Mouse (Mus musculus) heart, embryonic 14.5 days (tissue): ENCODE data around the gene Sars2. TPM values are rescaled to one million over a fixed set of nuclear protein-coding genes. Genes with fewer than 3 reads are reported as not detected.

Source experiments
- ATAC-seq: fragments of 200-750 bp; cut with Nextera tagmentation; 2 replicates; pipeline ENCODE4 v1.8.0; 2017; ENCODE audit warnings: low read depth, moderate TSS enrichment; ENCODE audit not compliant: insufficient number of reproducible peaks, insufficient read depth, low FRiP score
- H3K27ac ChIP-seq, 2 experiments: fragments of 200-500 bp in 1 of 2; fragments of 300-500 bp in 1 of 2; sonication (generic) in 1 of 2; replicated peaks in 1 of 2; 2 replicates each; pipeline ENCODE4 v1.5.1; 2012 to 2014; ENCODE audit warnings: low read depth in 2 of 2, low read length in 2 of 2, control low read depth in 1 of 2, mild to moderate bottlenecking in 1 of 2, mixed read lengths in 1 of 2; ENCODE audit not compliant: control insufficient read depth in 1 of 2, insufficient read depth in 1 of 2
- H3K27me3 ChIP-seq: fragments of 300-500 bp; sonication (generic); 2 replicates; pipeline ENCODE4 v1.6.1; 2014; ENCODE audit warnings: mild to moderate bottlenecking, low read length, control low read depth; ENCODE audit not compliant: control insufficient read depth, insufficient read depth
- H3K36me3 ChIP-seq: fragments of 300-500 bp; sonication (generic); 2 replicates; pipeline ENCODE4 v1.6.1; 2014; ENCODE audit warnings: mild to moderate bottlenecking, control low read depth, low read length, mixed read lengths; ENCODE audit not compliant: control insufficient read depth, insufficient read depth
- H3K4me1 ChIP-seq, 2 experiments: fragments of 200-500 bp in 1 of 2; fragments of 300-500 bp in 1 of 2; sonication (generic) in 1 of 2; 2 replicates each; pipeline ENCODE4 v1.6.1; 2012 to 2014; ENCODE audit warnings: low read length in 2 of 2, control low read depth in 1 of 2, mixed read lengths in 1 of 2; ENCODE audit not compliant: control insufficient read depth in 2 of 2, insufficient read depth in 2 of 2
- H3K4me2 ChIP-seq: fragments of 300-500 bp; sonication (generic); 2 replicates; pipeline ENCODE4 v1.6.1; 2014; ENCODE audit warnings: mild to moderate bottlenecking, low read length
- H3K4me3 ChIP-seq, 2 experiments: fragments of 200-500 bp in 1 of 2; fragments of 300-500 bp in 1 of 2; sonication (generic) in 1 of 2; 2 replicates each; pipeline ENCODE4 v1.5.1; 2012 to 2014; ENCODE audit warnings: low read length in 2 of 2, mild to moderate bottlenecking in 2 of 2, control low read depth in 1 of 2, low read depth in 1 of 2, moderate library complexity in 1 of 2; ENCODE audit not compliant: control insufficient read depth in 1 of 2, insufficient read depth in 1 of 2
- H3K9ac ChIP-seq: fragments of 300-500 bp; sonication (generic); 2 replicates; pipeline ENCODE4 v1.6.1; 2014; ENCODE audit warnings: mild to moderate bottlenecking, low read length
- H3K9me3 ChIP-seq: fragments of 300-500 bp; sonication (generic); 2 replicates; pipeline ENCODE4 v1.6.1; 2016; ENCODE audit warnings: low read length, control low read depth; ENCODE audit not compliant: control insufficient read depth
- WGBS: fragments of 180-500 bp; shearing (Covaris S2); extraction: QIAGEN DNeasy Blood & Tissue Kit; methylation state at CpG from one replicate; pipeline ENCODE4 v1.1.7; 2014; 5-methylcytosine and 5-hydroxymethylcytosine counted together
- polyA plus RNA-seq: library from polyadenylated mRNA; unstranded; fragments of >200 nt; fragmentation: Nextera tagmentation; extraction: Ambion mirVana; gene quantifications from 2 replicates; pipeline ENCODE4 v1.2.1, GENCODE M21; 2014

Gene Sars2
- polyA plus RNA-seq, 1 experiment from 2014 or later = 18.8 TPM

GRCm38 (mm10) chr7:28749935-28750334, 8.1 kb downstream of the Sars2 start:
- ATAC-seq = no peak
- Histone ChIP-seq H3K4me2 (no peak overlapping the region), H3K4me1 (no peaks in the 10 kb centered on the region), H3K9me3 (no peaks in the 10 kb centered on the region), H3K27me3 (no peaks in the 10 kb centered on the region), H3K27ac (no peak overlapping the region), H3K9ac (no peak overlapping the region), H3K36me3 (peaks cover 58% of the 10 kb centered on the region), H3K4me3 (no peak overlapping the region)
- 93% methylated on average over 7 of the region's 7 CpGs for WGBS

- no peak within 1 kb of the TSS for H3K4me2 ChIP-seq
- H3K27ac ChIP-seq = no peak within 1 kb of the TSS
- ATAC-seq = no peak
- H3K27me3 ChIP-seq = peaks cover 22% of the 10 kb centered on the region
- H3K9me3 ChIP-seq = no peaks in the 10 kb centered on the region
- 3% methylated on average over 16 of the region's 17 CpGs for WGBS
- H3K4me1 ChIP-seq = no peaks in the 10 kb centered on the region
- no peak within 1 kb of the TSS for H3K4me3 ChIP-seq
- H3K36me3 ChIP-seq = peaks cover 39% of the 10 kb centered on the region
- no peak within 1 kb of the TSS for H3K9ac ChIP-seq
These were observed 14.3 kb downstream of the Sars2 start, which contains the start of gene Ccer2 for GRCm38 (mm10) chr7:28756079-28756478. TSS of gene Ccer2 (plus strand) at chr7:28756174.

DNA sequence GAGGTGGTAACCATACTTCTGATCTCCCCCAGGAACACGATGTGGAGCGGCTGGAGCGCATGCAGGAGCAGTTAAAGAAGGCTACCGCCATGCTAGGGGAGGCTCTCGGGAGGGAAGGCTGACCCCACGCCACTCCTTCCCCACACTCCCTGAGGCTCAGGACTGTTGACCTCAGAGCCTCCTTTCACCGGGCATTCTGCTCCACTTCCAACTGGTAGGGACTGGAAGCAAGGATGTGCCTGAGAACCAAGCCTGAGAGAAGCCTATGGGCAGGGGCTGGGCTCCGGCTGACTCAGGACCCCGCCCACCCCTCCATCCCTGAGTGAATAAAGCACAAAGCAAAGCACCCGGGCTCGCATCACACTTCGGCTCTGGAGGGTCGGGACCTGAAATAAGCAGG, 16.8 kb downstream of the Sars2 start:
- WGBS = 78% methylated on average over 13 of the region's 13 CpGs
- Histone ChIP-seq H3K4me3 (no peak overlapping the region), H3K36me3 (peaks cover 44% of the 10 kb centered on the region), H3K27ac (no peak overlapping the region), H3K9me3 (no peaks in the 10 kb centered on the region), H3K4me2 (no peak overlapping the region), H3K27me3 (peaks cover 22% of the 10 kb centered on the region), H3K4me1 (no peaks in the 10 kb centered on the region), H3K9ac (no peak overlapping the region)
- no peak for ATAC-seq

- no peak for ATAC-seq
- H3K4me3 ChIP-seq = no peak overlapping the region
- H3K4me1 ChIP-seq = peaks cover 2 to 9% of the 10 kb centered on the region in 2 experiments; a peak in 2 of 4 replicates
- H3K4me2 ChIP-seq = no peak overlapping the region
- H3K27ac ChIP-seq = no peak overlapping the region
- no peaks in the 10 kb centered on the region for H3K9me3 ChIP-seq
- no peak overlapping the region for H3K9ac ChIP-seq
- WGBS = 69% methylated on average over 9 of the region's 9 CpGs
- H3K27me3 ChIP-seq = 0 out of 2 replicates have a peak, but pooled peaks cover 3% of the 10 kb centered on the region
- H3K36me3 ChIP-seq = peaks cover 39% of the 10 kb centered on the region
These were observed 20.1 kb downstream of the Sars2 start for GRCm38 (mm10) chr7:28761907-28762306.

DNA sequence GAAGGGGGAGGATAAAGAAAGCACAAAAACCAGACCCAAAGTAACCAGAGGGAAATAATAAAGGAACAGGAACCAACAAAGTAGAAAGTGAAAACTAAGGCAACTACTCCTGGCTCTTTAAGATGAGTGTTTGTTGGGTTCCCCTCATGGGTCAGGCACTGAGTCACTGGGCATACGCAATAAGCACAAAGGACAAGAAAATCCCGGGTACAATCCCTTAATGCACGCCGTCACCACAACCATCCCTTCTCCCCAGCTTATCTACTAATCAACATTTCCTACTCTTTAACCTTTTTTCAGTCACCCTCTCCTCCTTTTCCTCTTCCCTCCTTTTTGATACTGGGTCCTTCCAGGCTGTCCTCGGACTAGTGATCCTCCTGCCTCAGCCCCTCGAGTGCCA, 23.4 kb downstream of the Sars2 start:
- WGBS = 76% methylated on average over 6 of the region's 6 CpGs
- Histone ChIP-seq H3K27ac (no peak overlapping the region), H3K4me1 (peaks cover 8 to 16% of the 10 kb centered on the region in 2 experiments)

GRCm38 (mm10) chr7:28766173-28766879, 24.5 kb downstream of the Sars2 start, which contains the start of gene Sirt2:
TSS of gene Sirt2 (plus strand) at chr7:28766735.
- Histone ChIP-seq H3K36me3 (peaks cover 14% of the 10 kb centered on the region), H3K9me3 (no peaks in the 10 kb centered on the region), H3K27me3 (no peaks in the 10 kb centered on the region), H3K4me3 (peak within 1 kb of the TSS; percentile 71 to 75), H3K9ac (peak within 1 kb of the TSS; percentile 77), H3K27ac (peak within 1 kb of the TSS in 1 of 2 experiments; percentile 25; a peak in 1 of 4 replicates), H3K4me2 (peak within 1 kb of the TSS; percentile 82), H3K4me1 (peaks cover 8 to 16% of the 10 kb centered on the region in 2 experiments)
- ATAC-seq = peak; percentile 99
- under 1% methylated on average over 45 of the region's 45 CpGs for WGBS

More for the DNA sequence above, 23.4 kb downstream of the Sars2 start:
- Histone ChIP-seq H3K27me3 (no peaks in the 10 kb centered on the region), H3K9me3 (no peaks in the 10 kb centered on the region), H3K4me2 (peak overlapping the region; percentile 82), H3K9ac (peak overlapping the region; percentile 72; the same call in 1 of the 2 replicates), H3K4me3 (peak overlapping the region in 1 of 2 experiments; percentile 75; a peak in 1 of 4 replicates), H3K36me3 (peaks cover 25% of the 10 kb centered on the region)
- ATAC-seq = no peak

- WGBS = 5% methylated on average over 14 of the region's 14 CpGs
- H3K4me1 ChIP-seq = peaks cover 8 to 16% of the 10 kb centered on the region in 2 experiments
- no peaks in the 10 kb centered on the region for H3K27me3 ChIP-seq
- peaks cover 9% of the 10 kb centered on the region for H3K36me3 ChIP-seq
- H3K9ac ChIP-seq = peak overlapping the region; percentile 77
- H3K4me2 ChIP-seq = peak overlapping the region; percentile 66
- ATAC-seq = no peak
- peak overlapping the region; percentile 53 to 75 for H3K4me3 ChIP-seq
- no peak overlapping the region for H3K27ac ChIP-seq
- no peaks in the 10 kb centered on the region for H3K9me3 ChIP-seq
These were observed 25.1 kb downstream of the Sars2 start for GRCm38 (mm10) chr7:28766910-28767309.
